Mouse (Mus musculus): ENCODE results near the gene Pex11a. TPM values are rescaled to one million over a fixed set of nuclear protein-coding genes. Genes with fewer than 3 reads are reported as not detected.
A peak's percentile ranks its signal among the peaks of the same experiment; 100 is the strongest.
"Not testable (repeated sequence)": the region's sequence is repeated elsewhere in the genome, so short reads cannot be mapped to it uniquely, and the experiment has no call there.

Gene Pex11a
- 1.7 and 2.7 TPM in 2 replicates for polyA plus RNA-seq (2012; rRNA removed)

GRCm38 (mm10) chr7:79742659-79743536, at the start of gene Pex11a, which contains the start of gene Wdr93:
Pex11a (minus strand) TSS chr7:79743131.
Wdr93 (plus strand) TSS chr7:79743163.
- Histone ChIP-seq H3K27ac (ENCODE audit: insufficient read depth, low read length) (no peak within 1 kb of the TSS), H3K27me3 (ENCODE audit: control insufficient read depth, insufficient read depth, low read length) (no peaks in the 10 kb centered on the region), H3K4me3 (ENCODE audit: extremely low read depth, insufficient read depth, insufficient read length) (peak within 1 kb of the TSS; percentile 70), H3K36me3 (ENCODE audit: control insufficient read depth, insufficient read depth, low read length) (no peaks in the 10 kb centered on the region), H3K4me1 (ENCODE audit: control insufficient read depth, insufficient read depth, insufficient read length) (peaks cover 5% of the 10 kb centered on the region; the same call in 1 of the 2 replicates)
- WGBS: 4% methylated on average over 46 of the region's 46 CpGs
- DNase-seq (ENCODE audit: low read depth in 1 of 2, low spot score in 2 of 2): peak; percentile 66 to 68
- no peak for TF ChIP-seq CTCF (IDR thresholded peaks at IDR 0.05; ENCODE audit: extremely low read depth, insufficient read depth, insufficient read length, insufficient replicate concordance)
- TF ChIP-seq POLR2A (IDR thresholded peaks at IDR 0.05; ENCODE audit: low read depth, low read length): no peak

DNA sequence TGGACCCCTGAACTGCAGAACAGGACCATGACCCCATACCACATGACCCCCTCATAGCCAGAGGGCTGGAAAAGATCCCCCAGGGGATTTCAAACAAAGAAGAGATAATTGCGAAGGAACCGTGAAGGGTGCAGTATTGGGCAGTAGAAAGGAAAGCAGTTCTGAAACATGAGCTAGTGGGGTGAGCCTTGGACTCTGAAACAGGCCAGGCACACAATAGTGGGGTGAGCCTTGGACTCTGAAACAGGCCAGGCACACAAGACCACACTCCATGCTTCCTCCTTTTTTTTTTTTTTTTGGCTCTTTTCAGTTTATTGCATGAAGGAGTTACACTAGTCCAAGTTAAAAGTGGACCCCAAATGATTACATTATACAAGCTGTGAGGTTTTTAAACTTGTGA, 46.9 kb upstream of the Pex11a start:
- H3K27ac ChIP-seq (ENCODE audit: insufficient read depth, low read length); H3K36me3 ChIP-seq (ENCODE audit: control insufficient read depth, insufficient read depth, low read length); DNase-seq (ENCODE audit: low read depth in 1 of 2, low spot score in 2 of 2); H3K4me3 ChIP-seq (ENCODE audit: extremely low read depth, insufficient read depth, insufficient read length); H3K4me1 ChIP-seq (ENCODE audit: control insufficient read depth, insufficient read depth, insufficient read length): not testable (repeated sequence)
- peaks cover 11% of the 10 kb centered on the region for H3K27me3 ChIP-seq (ENCODE audit: control insufficient read depth, insufficient read depth, low read length)
- 86% methylated on average over 2 of the region's 2 CpGs for WGBS

GRCm38 (mm10) chr7:79786295-79786694, 43.4 kb upstream of the Pex11a start:
- peak in 1 of 2 experiments; percentile 41 for DNase-seq (ENCODE audit: low read depth in 1 of 2, low spot score in 2 of 2)
- no peak overlapping the region for H3K4me3 ChIP-seq (ENCODE audit: extremely low read depth, insufficient read depth, insufficient read length)
- WGBS: 34% methylated on average over 6 of the region's 6 CpGs
- H3K4me1 ChIP-seq (ENCODE audit: control insufficient read depth, insufficient read depth, insufficient read length): no peaks in the 10 kb centered on the region
- no peaks in the 10 kb centered on the region for H3K36me3 ChIP-seq (ENCODE audit: control insufficient read depth, insufficient read depth, low read length)
- TF ChIP-seq POLR2A (IDR thresholded peaks at IDR 0.05; ENCODE audit: low read depth, low read length): no peak
- TF ChIP-seq CTCF (IDR thresholded peaks at IDR 0.05; ENCODE audit: extremely low read depth, insufficient read depth, insufficient read length, insufficient replicate concordance): no peak; the same call in 1 of the 2 replicates
- H3K27me3 ChIP-seq (ENCODE audit: control insufficient read depth, insufficient read depth, low read length): no peaks in the 10 kb centered on the region; the same call in 1 of the 2 replicates
- H3K27ac ChIP-seq (ENCODE audit: insufficient read depth, low read length): no peak overlapping the region

DNA sequence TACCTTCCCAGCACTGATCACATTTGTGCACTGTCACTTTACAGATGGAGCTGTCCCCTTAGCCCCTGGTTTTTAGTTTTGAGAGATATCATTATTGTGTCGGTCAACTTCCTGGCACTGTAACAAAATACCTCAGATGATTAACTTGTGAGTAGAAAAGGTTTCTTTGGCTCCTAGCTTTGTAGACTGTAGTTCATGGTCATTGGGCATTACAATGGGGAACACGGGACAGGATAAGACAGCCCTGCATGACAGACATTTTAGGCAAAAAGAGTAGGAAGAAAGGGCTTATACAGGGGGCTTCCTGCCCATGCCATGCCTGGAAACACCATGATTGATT, 39.6 kb upstream of the Pex11a start:
- no peaks in the 10 kb centered on the region for H3K27me3 ChIP-seq (ENCODE audit: control insufficient read depth, insufficient read depth, low read length)
- no peak for DNase-seq (ENCODE audit: low read depth in 1 of 2, low spot score in 2 of 2)
- H3K36me3 ChIP-seq (ENCODE audit: control insufficient read depth, insufficient read depth, low read length): no peaks in the 10 kb centered on the region
- TF ChIP-seq CTCF (IDR thresholded peaks at IDR 0.05; ENCODE audit: extremely low read depth, insufficient read depth, insufficient read length, insufficient replicate concordance) (no peak), POLR2A (IDR thresholded peaks at IDR 0.05; ENCODE audit: low read depth, low read length) (no peak)
- WGBS: 86% methylated on average over 2 of the region's 2 CpGs
- H3K4me3 ChIP-seq (ENCODE audit: extremely low read depth, insufficient read depth, insufficient read length): no peak overlapping the region
- H3K4me1 ChIP-seq (ENCODE audit: control insufficient read depth, insufficient read depth, insufficient read length): no peaks in the 10 kb centered on the region
- no peak overlapping the region for H3K27ac ChIP-seq (ENCODE audit: insufficient read depth, low read length)

- 90% methylated on average over 11 of the region's 11 CpGs for WGBS
- no peak overlapping the region for H3K27ac ChIP-seq (ENCODE audit: insufficient read depth, low read length)
These were observed 39.0 kb upstream of the Pex11a start for GRCm38 (mm10) chr7:79781826-79782515.

GRCm38 (mm10) chr7:79780647-79781626, 38.0 kb upstream of the Pex11a start:
- WGBS: 38% methylated on average over 16 of the region's 16 CpGs
- peak; percentile 21 to 56 for DNase-seq (ENCODE audit: low read depth in 1 of 2, low spot score in 2 of 2)
- no peak overlapping the region for H3K27ac ChIP-seq (ENCODE audit: insufficient read depth, low read length)
- H3K4me1 ChIP-seq (ENCODE audit: control insufficient read depth, insufficient read depth, insufficient read length): no peaks in the 10 kb centered on the region
- no peaks in the 10 kb centered on the region for H3K27me3 ChIP-seq (ENCODE audit: control insufficient read depth, insufficient read depth, low read length)
- no peak for TF ChIP-seq POLR2A (IDR thresholded peaks at IDR 0.05; ENCODE audit: low read depth, low read length)
- peak; percentile 79; the same call in 1 of the 2 replicates for TF ChIP-seq CTCF (IDR thresholded peaks at IDR 0.05; ENCODE audit: extremely low read depth, insufficient read depth, insufficient read length, insufficient replicate concordance)
- H3K4me3 ChIP-seq (ENCODE audit: extremely low read depth, insufficient read depth, insufficient read length): no peak overlapping the region; the same call in 1 of the 2 replicates
- no peaks in the 10 kb centered on the region for H3K36me3 ChIP-seq (ENCODE audit: control insufficient read depth, insufficient read depth, low read length)

More at GRCm38 (mm10) chr7:79781826-79782515, 39.0 kb upstream of the Pex11a start:
- H3K4me3 ChIP-seq (ENCODE audit: extremely low read depth, insufficient read depth, insufficient read length): no peak overlapping the region
- H3K27me3 ChIP-seq (ENCODE audit: control insufficient read depth, insufficient read depth, low read length): no peaks in the 10 kb centered on the region
- TF ChIP-seq POLR2A (IDR thresholded peaks at IDR 0.05; ENCODE audit: low read depth, low read length): no peak
- no peak for TF ChIP-seq CTCF (IDR thresholded peaks at IDR 0.05; ENCODE audit: extremely low read depth, insufficient read depth, insufficient read length, insufficient replicate concordance)
- H3K36me3 ChIP-seq (ENCODE audit: control insufficient read depth, insufficient read depth, low read length): no peaks in the 10 kb centered on the region
- no peak for DNase-seq (ENCODE audit: low read depth in 1 of 2, low spot score in 2 of 2)
- H3K4me1 ChIP-seq (ENCODE audit: control insufficient read depth, insufficient read depth, insufficient read length): no peaks in the 10 kb centered on the region
